Mouse (Mus musculus): Measurements from ENCODE around the gene Ero1lb.

GRCm38 (mm10) chr13:12562256-12562655 lies 3.4 kb upstream of the Ero1lb start:
- no peak for TF ChIP-seq EP300 (IDR thresholded peaks at IDR 0.05; ENCODE audit: low read length)
- no peak for TF ChIP-seq JUND (conservative IDR thresholded peaks at IDR 0.05; ENCODE audit: low read depth, low read length)
- TF ChIP-seq NELFE (IDR thresholded peaks at IDR 0.05; ENCODE audit: low read depth, low read length) = no peak
- TF ChIP-seq MYC (IDR thresholded peaks at IDR 0.05; ENCODE audit: low read depth, low read length) = no peak
- no peak for TF ChIP-seq CTCF (conservative IDR thresholded peaks at IDR 0.05 in 1 of 2, IDR thresholded peaks at IDR 0.05 in 1 of 2; ENCODE audit: low read depth in 2 of 2, low read length in 2 of 2)
- no peak for TF ChIP-seq MXI1 (IDR thresholded peaks at IDR 0.05; ENCODE audit: low read depth, low read length)
